Mouse (Mus musculus) gastrocnemius, adult 2 months (tissue): Measurements from ENCODE around the gene Plekho2. TPM values are rescaled to one million over a fixed set of nuclear protein-coding genes. Genes with fewer than 3 reads are reported as not detected.

Experiments used
- DNase-seq: peaks from one replicate; pipeline ENCODE4 v3.0.0; 2022
- H3K27ac ChIP-seq: fragments of 200-600 bp; 2 replicates; pipeline ENCODE4 v1.8.1; 2022; ENCODE audit warnings: mild to moderate bottlenecking
- H3K4me3 ChIP-seq: fragments of 200-600 bp; 2 replicates; pipeline ENCODE4 v1.8.1; 2022; ENCODE audit warnings: mild to moderate bottlenecking, moderate library complexity
- CTCF ChIP-seq: fragments of 200-600 bp; IDR thresholded peaks from 2 replicates; pipeline ENCODE4 v1.8.1; 2022; ENCODE audit warnings: antibody characterized with exemption, mild to moderate bottlenecking, moderate library complexity
- intact Hi-C: fragments of 180-260 bp; cut with DNase I; formaldehyde crosslinking; loops from one replicate; pipeline ENCODE4 v1.15.1; 2025
- total RNA-seq, 2 experiments: library from RNA; stranded (reverse); gene quantifications; 2 replicates each; pipeline ENCODE4 v1.2.3; 2021

The Plekho2 gene
- total RNA-seq, 2 experiments from 2014 or later, result 4.4 to 4.5 TPM

DNA sequence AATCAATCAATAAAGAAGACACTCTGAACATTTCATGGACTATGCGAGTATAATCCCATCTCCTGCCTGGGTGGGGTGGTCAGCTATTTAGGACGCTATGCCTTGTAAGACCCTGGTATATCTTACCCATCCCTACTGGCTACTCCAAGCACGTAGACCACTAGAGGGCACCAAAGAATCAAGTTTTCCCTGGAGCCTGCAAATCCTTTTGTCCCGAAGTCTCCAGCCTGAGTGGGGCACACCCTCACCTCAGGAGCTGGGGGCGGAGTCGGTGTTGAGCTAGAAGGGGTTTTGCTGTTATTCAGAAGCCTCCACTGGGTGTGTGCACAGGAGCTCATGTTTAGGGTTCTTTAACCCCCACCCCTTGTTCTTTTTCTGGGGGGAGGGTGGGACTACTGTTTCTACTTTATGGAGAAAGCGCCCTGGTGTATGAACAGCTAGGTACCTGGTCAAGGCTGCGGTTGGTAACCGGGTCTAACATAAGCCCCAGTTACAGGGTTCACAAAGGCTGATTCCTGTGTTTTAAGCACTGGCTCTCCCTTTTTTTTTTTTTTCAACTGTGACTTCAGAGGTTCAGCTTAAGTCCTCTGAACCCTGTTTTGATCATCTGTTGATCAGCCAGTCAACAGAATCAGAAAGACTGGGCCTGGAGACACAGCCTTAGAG is 25.8 kb upstream of the Plekho2 start:
- Histone ChIP-seq H3K4me3 (no peak overlapping the region), H3K27ac (no peak overlapping the region)
- TF ChIP-seq CTCF, result peak; percentile 79
- peak; percentile 62 for DNase-seq
- intact Hi-C loops, result loop anchor here (1.0 to 5.0 kb wide), 2 partner anchors 59 to 247 kb away; no protein-coding TSS in a partner anchor

- Histone ChIP-seq H3K4me3 (no peak overlapping the region), H3K27ac (no peak overlapping the region)
- peak; percentile 59 for TF ChIP-seq CTCF
- intact Hi-C loops, result no loop called here
- DNase-seq, result no peak
These were observed 23.7 kb upstream of the Plekho2 start for GRCm38 (mm10) chr9:65603401-65604102.

- DNase-seq, result no peak
- intact Hi-C loops, result no loop called here
- Histone ChIP-seq H3K27ac (no peak overlapping the region), H3K4me3 (no peak overlapping the region)
- no peak for TF ChIP-seq CTCF
These were observed 21.1 kb upstream of the Plekho2 start for GRCm38 (mm10) chr9:65600951-65601350.

DNA sequence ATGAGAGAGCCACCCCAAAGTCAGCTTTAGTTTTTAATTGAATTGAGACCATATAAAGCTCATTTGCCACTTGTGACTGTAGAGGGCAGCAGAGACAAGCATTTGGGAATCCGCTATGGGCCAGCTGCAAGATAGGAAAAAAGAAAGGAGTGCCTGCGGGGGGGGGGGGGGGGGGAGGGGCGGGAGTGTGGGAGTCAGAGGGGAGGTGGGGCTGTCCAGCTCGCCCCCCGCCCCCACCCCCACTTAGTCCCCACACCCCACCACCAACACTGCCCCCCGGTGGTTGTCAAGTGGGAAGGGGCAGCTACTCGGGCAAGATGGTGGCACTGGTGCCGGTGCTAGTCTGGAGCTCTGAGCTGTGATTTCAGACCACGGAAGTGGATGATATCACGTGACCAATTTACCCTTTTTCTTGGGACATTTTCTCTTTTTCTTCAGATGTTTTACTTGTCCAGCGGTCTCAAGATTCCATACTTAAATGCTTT is 19.0 kb upstream of the Plekho2 start:
- TF ChIP-seq CTCF, result peak; percentile 72
- intact Hi-C loops, result no loop called here
- peak overlapping the region; percentile 66 for H3K4me3 ChIP-seq
- peak overlapping the region; percentile 57; the same call in 1 of the 2 replicates for H3K27ac ChIP-seq
- peak; percentile 49 for DNase-seq

DNA sequence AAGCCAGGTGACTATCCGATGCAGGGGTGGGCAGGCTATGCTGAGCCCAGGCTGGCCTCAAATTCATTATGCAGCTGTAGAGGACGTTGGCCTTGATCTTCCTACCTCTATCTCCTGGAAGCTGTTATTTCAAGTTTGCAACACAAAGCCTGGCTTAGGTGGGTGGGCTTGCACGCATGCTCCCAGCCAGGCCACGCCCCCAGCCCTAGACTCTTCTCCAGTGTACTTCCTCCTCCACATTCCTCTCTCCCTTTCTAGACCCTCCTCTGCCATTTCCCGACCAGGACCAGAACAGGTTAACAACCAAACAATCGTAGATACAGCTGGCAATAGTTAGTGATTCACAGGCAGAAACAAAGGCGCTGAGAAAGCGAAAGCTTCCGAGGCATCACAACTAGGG is 13.8 kb upstream of the Plekho2 start:
- Histone ChIP-seq H3K27ac (no peak overlapping the region), H3K4me3 (no peak overlapping the region)
- intact Hi-C loops, result no loop called here
- DNase-seq, result no peak
- no peak for TF ChIP-seq CTCF

- Histone ChIP-seq H3K27ac (no peak overlapping the region), H3K4me3 (no peak overlapping the region)
- no peak for TF ChIP-seq CTCF
- intact Hi-C loops, result no loop called here
- no peak for DNase-seq
These were observed 12.9 kb upstream of the Plekho2 start for GRCm38 (mm10) chr9:65592721-65593120.

DNA sequence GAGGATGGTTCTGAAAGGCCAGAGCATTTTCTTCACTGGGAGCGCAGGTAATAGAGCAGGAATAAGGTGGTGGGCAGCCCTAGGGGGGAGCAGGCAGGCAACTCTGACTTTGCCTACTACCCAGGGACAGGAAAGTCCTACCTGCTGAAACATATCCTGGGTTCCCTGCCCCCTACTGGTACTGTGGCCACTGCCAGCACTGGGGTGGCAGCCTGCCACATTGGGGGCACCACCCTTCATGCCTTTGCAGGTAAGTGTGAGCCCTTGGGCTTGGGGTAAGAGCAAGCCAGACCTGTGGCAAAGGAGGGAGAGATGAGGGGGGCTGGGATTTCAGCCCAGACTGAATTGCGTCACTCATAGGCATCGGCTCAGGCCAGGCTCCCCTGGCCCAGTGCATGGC is 9.3 kb upstream of the Plekho2 start:
- intact Hi-C loops, result no loop called here
- TF ChIP-seq CTCF, result no peak
- no peak overlapping the region for H3K27ac ChIP-seq
- no peak overlapping the region for H3K4me3 ChIP-seq
- DNase-seq, result no peak

GRCm38 (mm10) chr9:65587573-65588358 is 7.9 kb upstream of the Plekho2 start:
- TF ChIP-seq CTCF, result no peak
- H3K27ac ChIP-seq, result no peak overlapping the region
- DNase-seq, result peak; percentile 36
- intact Hi-C loops, result no loop called here
- H3K4me3 ChIP-seq, result peak overlapping the region; percentile 71

DNA sequence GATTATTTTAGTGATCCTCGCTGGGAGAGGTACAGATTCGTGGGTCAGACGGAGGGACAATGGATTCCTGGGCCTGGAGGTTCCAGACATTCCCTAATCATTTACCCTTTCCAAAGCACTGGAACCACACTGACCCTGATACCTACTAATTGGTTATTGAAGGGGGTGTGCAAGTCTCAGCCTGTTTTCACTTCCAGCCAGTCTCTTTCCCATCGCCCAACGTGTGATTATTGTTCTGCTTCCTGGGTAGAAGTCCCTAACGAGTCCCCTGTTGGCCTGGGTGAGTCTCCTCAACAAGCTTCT is 7.4 kb upstream of the Plekho2 start:
- Histone ChIP-seq H3K4me3 (peak overlapping the region; percentile 71), H3K27ac (no peak overlapping the region)
- TF ChIP-seq CTCF, result no peak
- intact Hi-C loops, result no loop called here
- DNase-seq, result no peak

DNA sequence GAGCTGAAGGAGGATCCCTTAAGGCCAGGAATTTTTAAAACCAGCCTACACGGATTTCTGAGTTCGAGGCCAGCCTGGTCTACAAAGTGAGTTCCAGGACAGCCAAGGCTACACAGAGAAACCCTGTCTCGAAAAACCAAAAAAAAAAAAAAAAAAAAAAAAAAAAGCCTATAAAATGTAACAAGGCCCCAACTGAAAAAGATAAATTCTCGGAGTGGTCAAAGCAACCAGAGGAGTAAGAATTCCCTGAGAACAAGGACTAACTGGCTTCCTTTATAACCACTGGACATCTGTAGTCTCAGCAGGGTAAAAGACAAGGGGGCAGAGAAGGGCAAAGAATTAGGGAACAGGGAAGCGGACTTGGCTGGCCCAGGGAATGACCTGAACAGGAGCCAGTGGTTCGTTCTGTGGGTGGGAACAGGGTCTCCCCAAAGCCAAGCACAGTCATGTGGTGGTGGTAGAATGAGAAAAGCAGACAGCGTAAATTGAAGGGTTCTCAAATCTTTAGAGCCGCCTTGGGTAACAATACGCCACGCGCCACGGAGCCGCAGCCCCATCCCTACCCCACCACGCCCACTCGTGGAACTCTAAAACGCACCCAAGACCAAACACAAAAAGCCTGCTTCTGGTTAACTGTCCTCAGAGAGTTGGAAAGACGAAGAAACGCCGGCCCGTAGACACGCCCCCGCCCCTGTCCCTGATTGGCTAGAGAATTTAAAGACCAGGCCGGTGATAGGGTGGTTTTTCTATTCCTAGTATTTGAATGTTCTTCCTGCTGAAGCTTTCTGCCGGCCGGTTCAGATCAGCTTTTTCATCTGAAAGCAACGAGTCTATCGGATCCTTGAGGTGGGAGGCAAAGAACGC is 6.8 kb upstream of the Plekho2 start, which contains the start of gene Pif1:
Pif1 (plus strand) TSS at position 755 of the 864 bp plus-strand sequence.
- H3K27ac ChIP-seq, result no peak within 1 kb of the TSS
- no peak for TF ChIP-seq CTCF
- peak within 1 kb of the TSS; percentile 71 for H3K4me3 ChIP-seq
- intact Hi-C loops, result no loop called here
- DNase-seq, result peak; percentile 86

GRCm38 (mm10) chr9:65583045-65583444 is 3.2 kb upstream of the Plekho2 start:
- intact Hi-C loops, result no loop called here
- no peak overlapping the region for H3K4me3 ChIP-seq
- no peak for TF ChIP-seq CTCF
- DNase-seq, result no peak
- H3K27ac ChIP-seq, result no peak overlapping the region
